Mouse (Mus musculus) G1E (cell line): ENCODE data around the gene Gpr183. TPM values are rescaled to one million over a fixed set of nuclear protein-coding genes. Genes with fewer than 3 reads are reported as not detected.

Experiments used
- ATAC-seq: 2 replicates; pipeline ENCODE4 v1.8.0; 2016; ENCODE audit warnings: mild to moderate bottlenecking; ENCODE audit not compliant: insufficient number of reproducible peaks, poor library complexity, low FRiP score, severe bottlenecking; ENCODE audit errors: extremely low read depth
- DNase-seq: peaks from one replicate; pipeline ENCODE4 v3.0.0; 2012; ENCODE audit warnings: low spot score
- H3K27me3 ChIP-seq: 2 replicates; pipeline ENCODE4 v1.6.1; 2012; ENCODE audit warnings: mild to moderate bottlenecking, low read length, inconsistent platforms; ENCODE audit not compliant: insufficient read depth
- H3K36me3 ChIP-seq: replicated peaks from 2 replicates; pipeline ENCODE3; 2012; ENCODE audit warnings: mild to moderate bottlenecking, inconsistent platforms
- H3K4me1 ChIP-seq: 2 replicates; pipeline ENCODE4 v1.6.1; 2012; ENCODE audit warnings: low read depth, low read length, inconsistent platforms, mixed read lengths; ENCODE audit not compliant: insufficient read depth
- H3K4me3 ChIP-seq: 2 replicates; pipeline ENCODE4 v1.5.1; 2012; ENCODE audit warnings: low read depth, mild to moderate bottlenecking, inconsistent platforms, low read length, moderate library complexity, mixed read lengths
- H3K9me3 ChIP-seq: replicated peaks from 2 replicates; pipeline ENCODE4 v1.6.1; 2012; ENCODE audit warnings: inconsistent platforms
- CTCF ChIP-seq: IDR thresholded peaks from 2 replicates; pipeline ENCODE4 v1.5.1; 2012; ENCODE audit warnings: low read depth, low read length, inconsistent platforms, mixed read lengths
- GATA1 ChIP-seq: IDR thresholded peaks from 2 replicates; pipeline ENCODE4 v1.6.1; 2012; ENCODE audit warnings: borderline replicate concordance, low read length, inconsistent platforms, mixed read lengths
- GATA2 ChIP-seq: IDR thresholded peaks from 2 replicates; pipeline ENCODE4 v1.6.1; 2012; ENCODE audit warnings: low read depth, low read length, inconsistent platforms, borderline replicate concordance
- POLR2AphosphoS5 ChIP-seq: IDR thresholded peaks from 2 replicates; pipeline ENCODE4 v1.6.1; 2012; ENCODE audit warnings: low read depth, low read length, inconsistent platforms; ENCODE audit not compliant: insufficient replicate concordance
- TAL1 ChIP-seq: conservative IDR thresholded peaks from 2 replicates; pipeline ENCODE4 v1.6.1; 2012; ENCODE audit warnings: low read depth, low read length, inconsistent platforms, mixed read lengths
- polyA plus RNA-seq: library from polyadenylated mRNA; stranded (reverse); fragments of >175 nt; gene quantifications from 2 replicates; pipeline ENCODE4 v1.2.3, GENCODE M21; 2012
- total RNA-seq, 2 experiments: library from RNA; stranded (forward) in 1 of 2; stranded (reverse) in 1 of 2; fragments of 200-1000 nt in 1 of 2; fragments of >200 nt in 1 of 2; fragmentation: Nextera tagmentation in 1 of 2; gene quantifications; 2 replicates each; pipeline ENCODE4 v1.2.3; 2014 to 2017

The Gpr183 gene
- total and polyA plus RNA-seq, 3 experiments, result 0.08 to 7.1 TPM; not detected in 1

GRCm38 (mm10) chr14:121983009-121983933 lies 18.3 kb upstream of the Gpr183 start:
- Histone ChIP-seq H3K9me3 (no peaks in the 10 kb centered on the region), H3K27me3 (no peaks in the 10 kb centered on the region), H3K4me3 (no peak overlapping the region), H3K36me3 (peaks cover 46% of the 10 kb centered on the region), H3K4me1 (peaks cover 19% of the 10 kb centered on the region)
- ATAC-seq (no peak), DNase-seq (no peak)
- TF ChIP-seq GATA1 (no peak), CTCF (no peak), GATA2 (no peak), POLR2AphosphoS5 (no peak), TAL1 (no peak)

DNA sequence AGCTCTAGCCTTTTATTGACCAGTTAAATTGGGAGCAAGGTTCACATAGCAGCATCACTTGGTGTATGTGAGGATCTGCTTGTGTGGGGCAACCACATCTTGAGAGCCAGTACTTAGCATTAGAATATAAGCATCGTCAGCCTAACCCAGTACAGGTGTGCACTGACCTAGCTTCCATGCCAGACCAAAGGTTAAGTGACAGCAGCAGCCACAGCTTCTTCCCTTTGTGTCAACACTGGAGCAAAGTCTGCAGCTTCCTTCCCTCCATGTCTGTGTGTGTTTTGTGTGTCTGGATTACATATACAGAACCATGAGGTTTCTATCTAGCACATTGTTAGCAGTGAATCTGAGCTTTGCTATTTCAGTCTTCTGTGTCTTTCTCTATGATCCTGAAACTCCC lies 16.5 kb upstream of the Gpr183 start:
- Histone ChIP-seq H3K9me3 (no peaks in the 10 kb centered on the region), H3K27me3 (no peaks in the 10 kb centered on the region), H3K36me3 (peaks cover 37% of the 10 kb centered on the region), H3K4me3 (no peak overlapping the region), H3K4me1 (peaks cover 17% of the 10 kb centered on the region)
- TF ChIP-seq GATA1 (no peak), GATA2 (no peak), CTCF (no peak), POLR2AphosphoS5 (no peak), TAL1 (no peak)
- ATAC-seq (no peak), DNase-seq (no peak)

DNA sequence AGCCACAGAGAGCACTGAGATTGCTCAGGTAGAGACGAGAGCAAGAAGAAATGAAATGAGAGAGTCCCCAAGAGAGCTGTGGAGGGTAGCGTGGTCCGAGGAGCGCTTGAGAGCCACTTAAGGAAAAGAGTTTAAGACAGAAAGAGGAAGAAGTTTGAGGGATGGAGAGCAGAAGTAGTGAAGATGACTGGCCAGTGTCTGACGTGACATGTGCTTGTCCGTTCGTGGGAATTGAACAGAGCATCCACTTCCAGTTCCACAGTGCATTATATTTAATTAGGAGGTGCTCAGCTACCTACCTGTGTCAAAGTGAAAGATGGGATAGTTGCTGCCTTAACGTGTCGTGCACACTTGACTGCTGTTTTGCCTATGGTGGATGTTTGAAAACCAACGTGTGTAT lies 8.1 kb upstream of the Gpr183 start:
- Histone ChIP-seq H3K36me3 (peaks cover 58% of the 10 kb centered on the region), H3K4me1 (peaks cover 7% of the 10 kb centered on the region), H3K4me3 (no peak overlapping the region), H3K9me3 (peaks cover 7% of the 10 kb centered on the region), H3K27me3 (no peaks in the 10 kb centered on the region)
- no peak for ATAC-seq
- TF ChIP-seq GATA2 (no peak), CTCF (no peak), TAL1 (no peak), POLR2AphosphoS5 (no peak), GATA1 (no peak)
- DNase-seq, result no peak

DNA sequence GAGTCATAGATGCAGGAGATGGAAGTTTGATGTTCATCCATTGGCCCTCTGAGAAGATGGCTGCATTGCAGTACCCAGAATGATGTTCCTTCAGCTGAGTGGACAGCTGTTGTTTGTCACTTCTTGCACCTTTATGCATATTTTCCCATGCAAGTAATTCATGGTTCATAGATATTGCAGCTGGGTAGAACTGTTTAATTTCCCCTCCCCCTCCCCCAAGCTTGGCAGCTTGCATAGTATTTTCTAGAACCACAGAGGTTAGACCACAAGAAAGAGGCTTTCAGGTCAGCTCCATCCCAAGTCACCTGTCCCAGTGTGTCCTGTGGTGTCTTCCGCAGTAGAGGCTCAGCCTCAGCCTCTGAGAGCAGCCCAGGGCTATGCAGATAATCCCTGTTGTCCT lies 5.4 kb upstream of the Gpr183 start:
- Histone ChIP-seq H3K4me3 (no peak overlapping the region), H3K9me3 (no peaks in the 10 kb centered on the region), H3K4me1 (peaks cover 11% of the 10 kb centered on the region), H3K36me3 (peaks cover 53% of the 10 kb centered on the region), H3K27me3 (no peaks in the 10 kb centered on the region)
- DNase-seq (no peak), ATAC-seq (no peak)
- no peak for TF ChIP-seq TAL1
- TF ChIP-seq GATA2, result no peak
- TF ChIP-seq GATA1, result no peak
- no peak for TF ChIP-seq POLR2AphosphoS5
- no peak for TF ChIP-seq CTCF

GRCm38 (mm10) chr14:121967095-121967494 lies 2.1 kb upstream of the Gpr183 start:
- peaks cover 40% of the 10 kb centered on the region for H3K36me3 ChIP-seq
- H3K4me1 ChIP-seq, result peaks cover 19% of the 10 kb centered on the region
- DNase-seq (no peak), ATAC-seq (no peak)
- no peak overlapping the region for H3K4me3 ChIP-seq
- H3K9me3 ChIP-seq, result no peaks in the 10 kb centered on the region
- no peaks in the 10 kb centered on the region for H3K27me3 ChIP-seq
- TF ChIP-seq TAL1, result no peak
- TF ChIP-seq GATA2, result no peak

DNA sequence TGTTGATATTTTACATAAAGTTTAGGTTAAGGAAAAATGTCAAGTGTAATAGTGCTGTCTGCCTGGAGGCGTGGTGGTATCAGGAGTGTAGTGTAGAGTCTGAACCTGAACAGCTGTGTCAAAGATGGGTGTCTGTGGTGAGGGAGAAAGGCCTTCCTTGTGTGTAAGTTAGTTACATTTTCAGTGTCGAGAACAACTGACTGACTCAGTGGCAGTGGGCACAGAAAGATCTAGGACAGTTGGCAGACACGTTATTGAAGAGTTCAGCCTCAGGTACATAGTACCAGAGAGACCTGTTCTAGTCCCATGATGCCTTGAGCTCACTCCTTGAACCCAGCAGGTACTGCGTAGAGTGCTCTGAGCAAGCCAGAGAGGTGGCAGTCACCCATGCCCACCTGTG lies 466 bp upstream of the Gpr183 start:
- Histone ChIP-seq H3K9me3 (no peaks in the 10 kb centered on the region), H3K4me3 (no peak overlapping the region), H3K27me3 (no peaks in the 10 kb centered on the region), H3K4me1 (peaks cover 25% of the 10 kb centered on the region), H3K36me3 (peaks cover 53% of the 10 kb centered on the region)
- no peak for ATAC-seq
- DNase-seq, result no peak
- TF ChIP-seq CTCF (no peak), POLR2AphosphoS5 (no peak), GATA1 (no peak), TAL1 (no peak), GATA2 (no peak)

DNA sequence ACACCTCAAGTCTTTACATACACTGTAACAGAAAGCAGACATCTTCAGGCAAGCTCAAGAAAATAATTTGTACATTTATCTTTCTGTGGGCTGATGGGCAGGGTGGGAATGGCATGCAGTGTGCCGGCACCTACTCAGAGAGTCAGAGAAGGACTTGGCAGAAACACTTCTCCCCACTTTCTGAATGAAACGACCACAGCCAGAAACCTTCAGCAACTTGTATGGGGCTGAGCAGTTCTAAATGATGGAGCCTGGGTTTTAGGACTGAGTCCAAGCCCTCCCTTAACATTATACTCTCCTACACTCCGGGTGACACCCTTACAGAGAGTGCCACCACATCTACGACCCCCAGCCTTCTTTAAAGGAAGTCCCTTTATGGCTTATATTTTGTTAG lies 1.1 kb downstream of the Gpr183 start:
- H3K36me3 ChIP-seq, result peaks cover 45% of the 10 kb centered on the region
- DNase-seq (no peak), ATAC-seq (no peak)
- H3K4me3 ChIP-seq, result no peak overlapping the region
- no peaks in the 10 kb centered on the region for H3K27me3 ChIP-seq
- H3K4me1 ChIP-seq, result peaks cover 20% of the 10 kb centered on the region
- no peaks in the 10 kb centered on the region for H3K9me3 ChIP-seq
- TF ChIP-seq GATA2, result no peak
- no peak for TF ChIP-seq POLR2AphosphoS5
- no peak for TF ChIP-seq CTCF
- no peak for TF ChIP-seq TAL1
- no peak for TF ChIP-seq GATA1
